Mouse (Mus musculus): ENCODE results near the gene Rmdn2. TPM values are rescaled to one million over a fixed set of nuclear protein-coding genes. Genes with fewer than 3 reads are reported as not detected.

Rmdn2 gene
- polyA plus RNA-seq, 1 experiment from 2014 or later, result 12.7 TPM

DNA sequence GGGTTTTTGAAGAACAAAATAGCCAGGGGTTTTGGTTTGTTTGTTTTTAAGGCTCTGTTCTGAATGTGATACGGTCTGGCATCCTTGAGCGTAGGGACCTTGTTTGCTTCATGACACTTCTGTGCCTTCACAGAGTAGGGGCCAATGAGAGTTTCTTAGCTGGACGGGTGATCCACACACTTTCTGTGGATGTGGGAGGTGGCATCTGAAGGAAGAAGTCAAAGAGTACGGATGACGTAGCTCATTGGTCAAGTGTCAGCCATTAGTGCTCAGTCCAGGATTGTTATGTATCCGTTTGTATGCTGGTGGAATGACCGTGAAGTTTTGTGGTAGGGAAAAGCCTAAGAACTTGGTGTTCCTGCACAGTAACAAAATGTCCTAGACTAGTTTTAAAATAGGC lies 10.9 kb downstream of the Rmdn2 start:
- ATAC-seq (ENCODE audit: low read depth) (no peak), DNase-seq (ENCODE audit: low spot score) (no peak)
- no peaks in the 10 kb centered on the region for H3K9me3 ChIP-seq (ENCODE audit: control insufficient read depth, low read length)
- no peaks in the 10 kb centered on the region for H3K36me3 ChIP-seq (ENCODE audit: control insufficient read depth, insufficient read depth, low read length)
- H3K4me2 ChIP-seq (ENCODE audit: low read depth, low read length), result no peak overlapping the region
- no peaks in the 10 kb centered on the region for H3K4me1 ChIP-seq (ENCODE audit: control insufficient read depth, insufficient read depth, low read length)
- H3K4me3 ChIP-seq (ENCODE audit: low read depth, low read length), result no peak overlapping the region
- H3K9ac ChIP-seq (ENCODE audit: low read depth, low read length), result no peak overlapping the region
- WGBS, result 95% methylated on average over 7 of the region's 7 CpGs
- no peak overlapping the region for H3K27ac ChIP-seq (replicated peaks; ENCODE audit: low read depth, low read length)
- H3K27me3 ChIP-seq (replicated peaks; ENCODE audit: control insufficient read depth, insufficient read depth, low read length), result no peaks in the 10 kb centered on the region

DNA sequence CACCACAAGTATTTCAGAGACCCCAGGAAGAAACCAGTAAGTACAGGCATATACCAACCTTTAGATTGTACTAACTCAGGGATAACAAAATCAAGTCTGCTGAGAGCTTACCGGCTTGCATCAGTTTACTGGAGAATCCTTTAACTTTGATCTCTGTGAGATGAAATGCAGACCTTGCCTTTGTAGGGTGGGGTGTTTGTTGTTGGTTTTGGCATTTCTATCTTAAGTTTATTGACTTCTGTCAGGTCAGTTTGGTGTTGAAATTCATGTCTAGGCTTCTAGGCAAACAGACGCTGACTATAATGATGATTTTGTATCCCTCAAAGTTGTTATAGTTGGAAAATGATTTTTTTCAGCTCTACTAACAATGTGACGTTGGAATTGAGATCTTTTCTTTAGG lies 12.2 kb downstream of the Rmdn2 start:
- DNase-seq (ENCODE audit: low spot score), result no peak
- WGBS, result 75% methylated on average over 3 of the region's 3 CpGs

DNA sequence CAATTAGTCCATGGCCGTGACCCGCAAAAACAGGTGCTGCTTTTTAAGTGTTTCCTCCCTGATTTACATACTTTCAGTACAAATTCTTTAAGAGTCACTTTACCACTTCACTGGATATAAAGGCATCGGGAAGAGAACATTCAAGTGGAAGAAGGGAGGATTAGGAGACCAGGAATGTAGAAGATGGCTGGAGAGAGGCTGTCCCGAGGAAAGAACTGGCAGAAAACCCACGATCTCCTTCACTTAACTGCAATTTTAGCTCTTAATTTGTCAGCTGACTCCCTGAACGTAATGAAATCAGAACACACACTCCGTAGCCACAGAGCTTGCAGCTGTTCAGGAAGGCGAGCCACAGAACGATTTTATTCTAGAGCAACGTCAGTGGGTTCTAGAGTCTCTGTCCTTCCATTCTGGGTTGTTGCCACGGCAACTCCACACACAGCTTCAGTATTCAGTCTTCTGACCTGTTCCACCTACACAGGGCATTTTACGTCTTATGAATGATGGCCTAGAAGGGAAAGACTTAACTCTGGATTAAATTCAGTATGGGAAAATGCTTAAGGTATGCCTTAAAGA lies 14.7 kb downstream of the Rmdn2 start:
- Histone ChIP-seq H3K9me3 (ENCODE audit: control insufficient read depth, low read length) (no peaks in the 10 kb centered on the region), H3K4me1 (ENCODE audit: control insufficient read depth, insufficient read depth, low read length) (no peaks in the 10 kb centered on the region), H3K27me3 (replicated peaks; ENCODE audit: control insufficient read depth, insufficient read depth, low read length) (no peaks in the 10 kb centered on the region), H3K4me2 (ENCODE audit: low read depth, low read length) (no peak overlapping the region), H3K36me3 (ENCODE audit: control insufficient read depth, insufficient read depth, low read length) (no peaks in the 10 kb centered on the region), H3K4me3 (ENCODE audit: low read depth, low read length) (no peak overlapping the region), H3K27ac (replicated peaks; ENCODE audit: low read depth, low read length) (no peak overlapping the region), H3K9ac (ENCODE audit: low read depth, low read length) (no peak overlapping the region)
- no peak for DNase-seq (ENCODE audit: low spot score)
- WGBS, result 69% methylated on average over 12 of the region's 12 CpGs
- no peak for ATAC-seq (ENCODE audit: low read depth)

More for the DNA sequence above, 12.2 kb downstream of the Rmdn2 start:
- no peaks in the 10 kb centered on the region for H3K9me3 ChIP-seq (ENCODE audit: control insufficient read depth, low read length)
- no peaks in the 10 kb centered on the region for H3K36me3 ChIP-seq (ENCODE audit: control insufficient read depth, insufficient read depth, low read length)
- H3K27me3 ChIP-seq (replicated peaks; ENCODE audit: control insufficient read depth, insufficient read depth, low read length), result no peaks in the 10 kb centered on the region
- H3K4me1 ChIP-seq (ENCODE audit: control insufficient read depth, insufficient read depth, low read length), result no peaks in the 10 kb centered on the region
- H3K4me2 ChIP-seq (ENCODE audit: low read depth, low read length), result no peak overlapping the region
- no peak overlapping the region for H3K27ac ChIP-seq (replicated peaks; ENCODE audit: low read depth, low read length)
- H3K4me3 ChIP-seq (ENCODE audit: low read depth, low read length), result no peak overlapping the region
- no peak overlapping the region for H3K9ac ChIP-seq (ENCODE audit: low read depth, low read length)
- no peak for ATAC-seq (ENCODE audit: low read depth)

DNA sequence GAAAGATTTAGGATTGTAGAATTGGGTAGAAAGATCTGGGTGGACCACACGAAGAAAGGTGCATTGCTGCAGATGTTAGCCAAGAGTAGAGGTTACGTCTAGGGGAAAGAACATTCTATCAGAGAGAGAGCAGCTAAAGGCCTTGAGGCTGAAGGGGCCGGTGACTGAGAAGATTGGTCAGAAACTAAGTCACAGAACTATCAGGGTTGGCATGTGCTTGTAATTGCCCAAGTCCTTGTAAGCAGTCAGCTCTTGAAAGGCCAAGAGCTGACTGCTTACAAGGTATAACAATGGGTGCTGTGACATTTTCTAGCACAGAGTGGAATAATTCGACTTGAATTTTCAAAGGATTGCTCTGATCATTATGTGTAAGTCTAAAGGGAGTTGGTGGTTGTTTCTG lies 38.2 kb downstream of the Rmdn2 start:
- H3K4me1 ChIP-seq (ENCODE audit: control insufficient read depth, insufficient read depth, low read length), result no peaks in the 10 kb centered on the region
- no peak overlapping the region for H3K27ac ChIP-seq (replicated peaks; ENCODE audit: low read depth, low read length)
- ATAC-seq (ENCODE audit: low read depth) (no peak), DNase-seq (ENCODE audit: low spot score) (no peak)
- no peaks in the 10 kb centered on the region for H3K27me3 ChIP-seq (replicated peaks; ENCODE audit: control insufficient read depth, insufficient read depth, low read length)
- H3K36me3 ChIP-seq (ENCODE audit: control insufficient read depth, insufficient read depth, low read length), result no peaks in the 10 kb centered on the region
- 80% methylated on average over 4 of the region's 4 CpGs for WGBS
- no peak overlapping the region for H3K9ac ChIP-seq (ENCODE audit: low read depth, low read length)
- no peak overlapping the region for H3K4me2 ChIP-seq (ENCODE audit: low read depth, low read length)
- no peaks in the 10 kb centered on the region for H3K9me3 ChIP-seq (ENCODE audit: control insufficient read depth, low read length)
- H3K4me3 ChIP-seq (ENCODE audit: low read depth, low read length), result no peak overlapping the region

DNA sequence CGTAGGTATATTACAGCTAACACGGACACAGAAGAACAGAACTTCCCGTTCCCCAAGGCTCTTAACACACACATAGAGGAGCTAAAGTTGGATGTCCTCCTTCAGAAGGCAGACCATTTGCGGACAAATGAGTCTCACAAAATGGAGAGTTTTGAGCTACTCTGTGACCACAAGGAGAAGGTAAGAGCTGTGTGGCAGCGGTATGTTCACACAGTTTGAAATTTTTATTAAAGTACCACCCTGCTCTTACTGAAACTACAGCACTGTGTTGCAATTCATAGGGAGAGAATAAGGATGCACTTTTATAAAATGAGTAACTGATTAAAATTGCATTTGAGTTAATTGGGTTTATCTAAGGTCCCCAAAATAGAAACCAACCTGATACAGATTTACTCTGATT lies 38.6 kb downstream of the Rmdn2 start:
- H3K9ac ChIP-seq (ENCODE audit: low read depth, low read length), result no peak overlapping the region
- no peak for DNase-seq (ENCODE audit: low spot score)
- H3K27me3 ChIP-seq (replicated peaks; ENCODE audit: control insufficient read depth, insufficient read depth, low read length), result no peaks in the 10 kb centered on the region

DNA sequence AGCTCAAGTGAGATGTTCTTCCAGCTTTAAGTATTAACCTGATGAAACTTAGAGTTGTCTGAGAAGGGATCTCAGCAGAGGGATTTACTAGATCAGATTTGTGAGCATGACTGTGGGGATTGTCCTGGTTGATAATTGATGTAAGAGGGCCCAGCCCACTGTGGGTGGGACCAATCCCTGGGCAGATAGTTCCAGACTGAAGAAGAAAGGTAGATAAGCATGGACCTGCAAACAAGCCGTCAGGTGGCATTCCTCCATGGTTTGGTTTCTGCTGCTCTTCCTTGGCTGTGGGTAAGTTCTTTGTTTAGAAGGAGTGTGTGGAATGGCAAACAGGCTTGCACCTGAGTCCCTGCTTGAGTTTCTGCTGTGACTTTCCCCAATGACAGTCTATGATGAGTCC lies 41.5 kb downstream of the Rmdn2 start:
- Histone ChIP-seq H3K4me1 (ENCODE audit: control insufficient read depth, insufficient read depth, low read length) (no peaks in the 10 kb centered on the region), H3K9ac (ENCODE audit: low read depth, low read length) (no peak overlapping the region), H3K4me3 (ENCODE audit: low read depth, low read length) (no peak overlapping the region), H3K27ac (replicated peaks; ENCODE audit: low read depth, low read length) (no peak overlapping the region), H3K27me3 (replicated peaks; ENCODE audit: control insufficient read depth, insufficient read depth, low read length) (no peaks in the 10 kb centered on the region), H3K9me3 (ENCODE audit: control insufficient read depth, low read length) (no peaks in the 10 kb centered on the region), H3K4me2 (ENCODE audit: low read depth, low read length) (no peak overlapping the region), H3K36me3 (ENCODE audit: control insufficient read depth, insufficient read depth, low read length) (no peaks in the 10 kb centered on the region)
- ATAC-seq (ENCODE audit: low read depth) (no peak), DNase-seq (ENCODE audit: low spot score) (no peak)
- WGBS, result 79% methylated on average over 1 of the region's 1 CpGs

More for the DNA sequence above, 38.6 kb downstream of the Rmdn2 start:
- Histone ChIP-seq H3K36me3 (ENCODE audit: control insufficient read depth, insufficient read depth, low read length) (no peaks in the 10 kb centered on the region), H3K4me3 (ENCODE audit: low read depth, low read length) (no peak overlapping the region), H3K9me3 (ENCODE audit: control insufficient read depth, low read length) (no peaks in the 10 kb centered on the region), H3K4me1 (ENCODE audit: control insufficient read depth, insufficient read depth, low read length) (no peaks in the 10 kb centered on the region), H3K4me2 (ENCODE audit: low read depth, low read length) (no peak overlapping the region), H3K27ac (replicated peaks; ENCODE audit: low read depth, low read length) (no peak overlapping the region)
- ATAC-seq (ENCODE audit: low read depth), result no peak
- WGBS, result 92% methylated on average over 5 of the region's 5 CpGs

DNA sequence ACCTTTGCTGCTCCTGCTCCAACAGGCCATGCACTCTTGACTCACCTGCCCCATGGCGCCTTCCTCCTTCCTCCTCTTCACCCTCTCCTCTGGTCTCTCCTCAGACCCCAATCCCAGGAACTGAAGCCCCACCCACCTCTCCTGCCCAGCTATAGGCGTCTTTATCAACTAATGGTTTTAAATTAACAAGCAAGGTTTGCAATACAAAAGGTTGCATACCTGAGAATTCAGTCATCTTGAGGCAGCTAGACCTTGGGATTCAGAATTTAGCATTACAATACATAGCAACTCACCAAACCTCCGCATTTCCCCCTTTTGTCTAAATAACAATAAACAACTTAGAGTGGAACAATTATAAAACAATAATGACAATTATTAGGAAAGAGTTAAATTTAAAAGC lies 42.5 kb downstream of the Rmdn2 start:
- Histone ChIP-seq H3K9ac (ENCODE audit: low read depth, low read length) (no peak overlapping the region), H3K27ac (replicated peaks; ENCODE audit: low read depth, low read length) (no peak overlapping the region), H3K4me3 (ENCODE audit: low read depth, low read length) (no peak overlapping the region), H3K27me3 (replicated peaks; ENCODE audit: control insufficient read depth, insufficient read depth, low read length) (no peaks in the 10 kb centered on the region), H3K9me3 (ENCODE audit: control insufficient read depth, low read length) (no peaks in the 10 kb centered on the region), H3K36me3 (ENCODE audit: control insufficient read depth, insufficient read depth, low read length) (no peaks in the 10 kb centered on the region), H3K4me2 (ENCODE audit: low read depth, low read length) (no peak overlapping the region), H3K4me1 (ENCODE audit: control insufficient read depth, insufficient read depth, low read length) (no peaks in the 10 kb centered on the region)
- no peak for DNase-seq (ENCODE audit: low spot score)
- no peak for ATAC-seq (ENCODE audit: low read depth)
- WGBS, result 67% methylated on average over 3 of the region's 3 CpGs

DNA sequence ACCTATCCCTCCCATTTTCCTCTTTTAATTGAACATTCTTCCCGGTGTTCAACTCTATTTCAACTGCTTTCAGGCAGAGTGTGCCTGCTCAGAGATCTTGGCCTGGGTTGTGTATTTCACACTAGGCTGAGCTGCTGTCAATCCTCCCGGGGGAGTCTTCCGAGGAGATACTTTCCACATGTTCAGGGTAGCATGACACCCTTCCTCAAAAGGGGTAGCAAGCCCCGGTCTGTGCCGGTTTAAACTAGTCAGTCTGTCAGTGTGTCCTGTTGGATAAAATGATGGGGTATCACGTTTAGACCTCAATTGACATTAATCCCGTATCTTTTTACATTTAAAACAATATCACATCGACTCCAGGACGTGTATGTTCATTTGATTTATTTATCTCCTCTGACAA lies 46.1 kb downstream of the Rmdn2 start:
- no peaks in the 10 kb centered on the region for H3K9me3 ChIP-seq (ENCODE audit: control insufficient read depth, low read length)
- no peak overlapping the region for H3K9ac ChIP-seq (ENCODE audit: low read depth, low read length)
- no peak overlapping the region for H3K4me2 ChIP-seq (ENCODE audit: low read depth, low read length)
- ATAC-seq (ENCODE audit: low read depth) (no peak), DNase-seq (ENCODE audit: low spot score) (peak; percentile 45)
- 33% methylated on average over 9 of the region's 9 CpGs for WGBS
- no peaks in the 10 kb centered on the region for H3K4me1 ChIP-seq (ENCODE audit: control insufficient read depth, insufficient read depth, low read length)
- H3K27me3 ChIP-seq (replicated peaks; ENCODE audit: control insufficient read depth, insufficient read depth, low read length), result no peaks in the 10 kb centered on the region
- H3K27ac ChIP-seq (replicated peaks; ENCODE audit: low read depth, low read length), result no peak overlapping the region
- H3K4me3 ChIP-seq (ENCODE audit: low read depth, low read length), result no peak overlapping the region
- no peaks in the 10 kb centered on the region for H3K36me3 ChIP-seq (ENCODE audit: control insufficient read depth, insufficient read depth, low read length)

DNA sequence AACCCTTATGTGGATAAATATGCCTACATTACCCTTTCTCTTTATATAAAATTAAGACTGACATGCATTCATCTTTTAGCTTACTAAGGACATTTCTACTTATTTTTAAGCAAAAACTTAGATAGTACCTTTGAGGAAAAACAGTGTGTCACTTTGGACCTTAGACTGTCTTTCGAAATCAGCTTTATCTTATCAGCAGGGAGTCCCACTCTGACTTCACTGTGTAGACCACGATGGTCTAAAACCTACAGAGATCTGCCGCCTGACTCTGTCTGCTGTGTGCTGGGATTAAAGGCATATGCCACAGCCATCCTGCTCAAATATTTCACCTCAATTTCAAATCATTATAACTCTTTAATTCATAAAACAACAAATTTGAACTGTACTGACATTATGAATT lies 46.8 kb downstream of the Rmdn2 start:
- Histone ChIP-seq H3K9ac (ENCODE audit: low read depth, low read length) (no peak overlapping the region), H3K4me1 (ENCODE audit: control insufficient read depth, insufficient read depth, low read length) (no peaks in the 10 kb centered on the region), H3K36me3 (ENCODE audit: control insufficient read depth, insufficient read depth, low read length) (no peaks in the 10 kb centered on the region), H3K4me2 (ENCODE audit: low read depth, low read length) (no peak overlapping the region), H3K4me3 (ENCODE audit: low read depth, low read length) (no peak overlapping the region), H3K9me3 (ENCODE audit: control insufficient read depth, low read length) (no peaks in the 10 kb centered on the region), H3K27ac (replicated peaks; ENCODE audit: low read depth, low read length) (no peak overlapping the region), H3K27me3 (replicated peaks; ENCODE audit: control insufficient read depth, insufficient read depth, low read length) (no peaks in the 10 kb centered on the region)
- 54% methylated on average over 3 of the region's 3 CpGs for WGBS
- ATAC-seq (ENCODE audit: low read depth), result no peak
- no peak for DNase-seq (ENCODE audit: low spot score)
